Mouse (Mus musculus) embryonic facial prominence, embryonic 13.5 days (tissue): ENCODE measurements around the gene Pnrc1. TPM values are rescaled to one million over a fixed set of nuclear protein-coding genes. Genes with fewer than 3 reads are reported as not detected.

ENCODE experiments used
- ATAC-seq: fragments of 200-750 bp; cut with Nextera tagmentation; 2 replicates; pipeline ENCODE4 v1.8.0; 2017; ENCODE audit warnings: low read depth; ENCODE audit not compliant: insufficient number of reproducible peaks, insufficient read depth, low FRiP score, low TSS enrichment
- H3K27ac ChIP-seq: fragments of 300-500 bp; sonication (generic); 2 replicates; pipeline ENCODE4 v1.5.1; 2015; ENCODE audit warnings: moderate library complexity, mild to moderate bottlenecking, inconsistent platforms
- H3K27me3 ChIP-seq: fragments of 300-500 bp; sonication (generic); 2 replicates; pipeline ENCODE4 v1.6.1; 2015; ENCODE audit warnings: mild to moderate bottlenecking, inconsistent platforms
- H3K36me3 ChIP-seq: fragments of 300-500 bp; sonication (generic); 2 replicates; pipeline ENCODE4 v1.6.1; 2015; ENCODE audit warnings: mild to moderate bottlenecking, inconsistent platforms
- H3K4me1 ChIP-seq: fragments of 300-500 bp; sonication (generic); 2 replicates; pipeline ENCODE4 v1.6.1; 2015; ENCODE audit warnings: inconsistent platforms
- H3K4me2 ChIP-seq: fragments of 300-500 bp; sonication (generic); 2 replicates; pipeline ENCODE4 v1.6.1; 2015; ENCODE audit warnings: moderate library complexity, mild to moderate bottlenecking, inconsistent platforms
- H3K4me3 ChIP-seq: fragments of 300-500 bp; sonication (generic); 2 replicates; pipeline ENCODE4 v1.5.1; 2015; ENCODE audit warnings: mild to moderate bottlenecking, inconsistent platforms
- H3K9ac ChIP-seq: fragments of 300-500 bp; sonication (generic); 2 replicates; pipeline ENCODE4 v1.6.1; 2015; ENCODE audit warnings: mild to moderate bottlenecking, inconsistent platforms
- H3K9me3 ChIP-seq: fragments of 300-500 bp; sonication (generic); 2 replicates; pipeline ENCODE4 v1.6.1; 2016; ENCODE audit warnings: inconsistent platforms
- WGBS: fragments of 180-500 bp; shearing (Covaris S2); methylation state at CpG from one replicate; pipeline ENCODE4 v1.1.7; 2015; ENCODE audit warnings: mixed read lengths; 5-methylcytosine and 5-hydroxymethylcytosine counted together
- polyA plus RNA-seq: library from polyadenylated mRNA; unstranded; fragments of >200 nt; fragmentation: Nextera tagmentation; extraction: Ambion mirVana; gene quantifications from 2 replicates; pipeline ENCODE4 v1.2.1, GENCODE M21; 2015

Gene Pnrc1
- polyA plus RNA-seq, 1 experiment from 2014 or later, result 103 TPM

DNA sequence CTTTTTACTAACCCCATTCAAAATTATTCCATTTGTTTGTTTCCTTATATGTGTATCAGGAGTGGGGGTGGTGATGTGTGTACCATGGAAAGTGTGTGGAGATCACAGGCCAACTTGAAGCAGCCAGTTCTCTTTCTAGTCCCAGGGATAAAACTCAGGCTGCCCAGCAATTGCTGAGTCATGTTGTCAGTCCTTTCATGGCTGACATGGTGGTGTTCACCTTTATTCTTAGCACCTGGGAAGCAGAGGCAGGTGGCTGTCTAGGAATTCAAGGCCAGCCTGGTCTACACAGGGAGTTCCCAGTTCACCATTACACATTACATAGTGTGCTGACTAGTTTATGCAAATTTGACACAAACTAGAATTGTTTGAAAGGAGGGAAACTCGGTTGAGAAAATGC is 27.1 kb downstream of the Pnrc1 start:
- H3K27me3 ChIP-seq, result no peaks in the 10 kb centered on the region
- no peaks in the 10 kb centered on the region for H3K36me3 ChIP-seq
- H3K9ac ChIP-seq, result no peak overlapping the region
- H3K4me1 ChIP-seq, result 0 out of 2 replicates have a peak, but pooled peaks cover 3% of the 10 kb centered on the region
- 0 out of 2 replicates have a peak, but pooled peaks cover 2% of the 10 kb centered on the region for H3K9me3 ChIP-seq
- no peak for ATAC-seq
- no peak overlapping the region for H3K4me2 ChIP-seq
- WGBS, result 74% methylated on average over 1 of the region's 1 CpGs
- H3K4me3 ChIP-seq, result no peak overlapping the region
- no peak overlapping the region for H3K27ac ChIP-seq

DNA sequence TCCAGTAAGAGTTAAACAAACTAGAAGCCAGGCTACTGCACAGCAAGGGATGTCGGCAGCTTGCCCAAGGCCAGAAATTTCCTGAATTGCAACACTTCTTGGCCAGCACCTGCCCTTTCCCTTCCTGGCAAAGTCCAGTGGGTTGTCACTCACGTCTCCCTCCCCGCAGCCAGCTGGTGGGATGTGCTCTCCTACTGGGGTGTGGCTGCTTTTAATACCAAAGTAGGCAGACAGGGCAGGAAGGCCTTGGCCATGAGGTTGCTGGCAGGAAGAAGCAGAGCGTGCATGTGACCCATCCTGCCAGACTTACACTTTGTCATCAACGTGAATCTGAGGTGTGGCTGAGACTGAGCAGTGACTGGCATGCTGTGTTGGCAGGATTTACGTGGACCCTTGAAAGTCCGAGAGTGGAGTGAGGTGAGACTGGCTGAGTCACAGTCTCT is 28.6 kb downstream of the Pnrc1 start:
- 0 out of 2 replicates have a peak, but pooled peaks cover 3% of the 10 kb centered on the region for H3K4me1 ChIP-seq
- no peak for ATAC-seq
- no peaks in the 10 kb centered on the region for H3K9me3 ChIP-seq
- no peaks in the 10 kb centered on the region for H3K27me3 ChIP-seq
- H3K4me2 ChIP-seq, result no peak overlapping the region
- H3K27ac ChIP-seq, result no peak overlapping the region
- 67% methylated on average over 7 of the region's 7 CpGs for WGBS
- no peak overlapping the region for H3K4me3 ChIP-seq
- no peaks in the 10 kb centered on the region for H3K36me3 ChIP-seq
- H3K9ac ChIP-seq, result no peak overlapping the region

DNA sequence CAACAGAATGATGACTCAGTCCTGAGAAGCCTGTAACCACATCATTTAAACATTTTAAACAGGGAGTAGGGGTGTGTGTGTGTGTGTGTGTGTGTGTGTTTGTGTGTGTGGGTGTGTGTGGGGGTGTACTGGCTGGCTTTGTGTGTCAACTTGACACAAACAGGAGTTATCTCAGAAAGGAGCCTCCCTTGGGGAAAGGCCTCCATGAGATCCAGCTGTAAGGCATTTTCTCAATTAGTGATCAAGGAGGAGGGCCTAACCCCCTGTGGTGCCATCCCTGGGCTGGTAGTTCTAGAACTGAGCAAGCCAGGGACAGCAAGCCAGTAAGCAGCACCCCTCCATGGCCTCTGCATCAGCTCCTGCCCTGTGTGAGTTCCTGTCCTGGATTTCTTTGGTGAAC is 29.7 kb downstream of the Pnrc1 start:
- no peak overlapping the region for H3K9ac ChIP-seq
- ATAC-seq, result no peak
- no peak overlapping the region for H3K4me3 ChIP-seq
- H3K27me3 ChIP-seq, result no peaks in the 10 kb centered on the region
- H3K27ac ChIP-seq, result no peak overlapping the region
- H3K36me3 ChIP-seq, result no peaks in the 10 kb centered on the region
- no peaks in the 10 kb centered on the region for H3K9me3 ChIP-seq
- 0 out of 2 replicates have a peak, but pooled peaks cover 3% of the 10 kb centered on the region for H3K4me1 ChIP-seq
- no peak overlapping the region for H3K4me2 ChIP-seq

DNA sequence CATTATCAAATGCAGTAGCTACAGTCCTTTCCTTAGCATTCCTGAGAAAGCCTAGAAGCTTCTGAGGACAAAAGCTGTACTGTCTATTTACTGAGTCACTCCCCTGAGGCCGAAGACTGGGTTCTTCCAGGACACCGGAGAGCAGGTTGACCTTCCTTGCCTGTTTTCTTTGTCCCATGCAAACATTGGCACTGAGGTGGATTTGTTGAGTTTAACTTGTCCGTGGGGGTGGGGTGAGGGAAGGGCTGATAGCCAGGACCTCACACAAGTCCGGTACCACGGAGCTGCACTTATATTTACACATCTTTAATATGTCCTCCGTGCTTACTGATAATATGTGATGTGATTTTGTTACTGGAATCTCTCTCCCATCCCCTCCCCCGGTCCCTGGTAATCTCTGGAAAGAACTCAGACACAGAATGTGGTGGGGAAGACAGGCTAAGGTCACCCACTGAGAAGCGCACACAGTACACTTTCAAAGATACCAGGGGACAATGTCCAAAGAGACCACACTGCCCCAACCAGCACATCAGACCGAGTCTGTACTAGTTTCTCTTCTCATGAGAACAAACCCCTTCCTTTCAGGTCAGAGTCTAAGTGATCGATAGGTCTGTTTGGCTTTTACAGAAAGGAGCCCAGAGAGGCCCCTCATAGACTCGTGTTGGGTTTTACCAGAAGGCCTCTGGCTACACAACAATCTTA is 32.5 kb downstream of the Pnrc1 start:
- no peaks in the 10 kb centered on the region for H3K9me3 ChIP-seq
- H3K4me3 ChIP-seq, result no peak overlapping the region
- no peak for ATAC-seq
- H3K4me1 ChIP-seq, result 0 out of 2 replicates have a peak, but pooled peaks cover 3% of the 10 kb centered on the region
- no peak overlapping the region for H3K9ac ChIP-seq
- WGBS, result 63% methylated on average over 11 of the region's 11 CpGs
- no peak overlapping the region for H3K27ac ChIP-seq
- H3K27me3 ChIP-seq, result no peaks in the 10 kb centered on the region
- H3K36me3 ChIP-seq, result no peaks in the 10 kb centered on the region
- H3K4me2 ChIP-seq, result no peak overlapping the region

DNA sequence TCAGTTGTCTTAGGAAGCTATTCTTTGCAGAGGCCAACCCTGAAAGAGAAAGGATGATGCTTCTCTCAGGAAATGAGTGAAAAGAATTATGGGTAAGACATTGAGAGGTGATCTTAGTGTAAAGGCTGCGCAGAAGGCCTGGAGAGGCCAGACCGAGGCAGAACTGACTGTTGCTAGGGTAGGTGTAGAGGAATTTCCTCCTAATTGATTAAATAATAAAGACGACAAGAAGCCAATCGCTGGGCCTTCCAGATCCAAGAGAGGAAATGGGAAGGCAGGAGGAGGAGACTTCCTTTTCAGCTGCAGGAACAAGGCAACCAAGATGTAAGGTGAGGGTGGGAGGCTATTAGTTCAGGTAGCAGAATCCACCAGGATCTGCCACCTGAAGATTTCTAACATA is 35.3 kb downstream of the Pnrc1 start:
- H3K36me3 ChIP-seq, result no peaks in the 10 kb centered on the region
- H3K4me3 ChIP-seq, result no peak overlapping the region
- WGBS, result 83% methylated on average over 4 of the region's 4 CpGs
- no peaks in the 10 kb centered on the region for H3K9me3 ChIP-seq
- H3K4me1 ChIP-seq, result peaks cover 1% of the 10 kb centered on the region; the same call in 1 of the 2 replicates
- H3K9ac ChIP-seq, result no peak overlapping the region
- no peak for ATAC-seq
- H3K27me3 ChIP-seq, result no peaks in the 10 kb centered on the region
- no peak overlapping the region for H3K27ac ChIP-seq
- no peak overlapping the region for H3K4me2 ChIP-seq

DNA sequence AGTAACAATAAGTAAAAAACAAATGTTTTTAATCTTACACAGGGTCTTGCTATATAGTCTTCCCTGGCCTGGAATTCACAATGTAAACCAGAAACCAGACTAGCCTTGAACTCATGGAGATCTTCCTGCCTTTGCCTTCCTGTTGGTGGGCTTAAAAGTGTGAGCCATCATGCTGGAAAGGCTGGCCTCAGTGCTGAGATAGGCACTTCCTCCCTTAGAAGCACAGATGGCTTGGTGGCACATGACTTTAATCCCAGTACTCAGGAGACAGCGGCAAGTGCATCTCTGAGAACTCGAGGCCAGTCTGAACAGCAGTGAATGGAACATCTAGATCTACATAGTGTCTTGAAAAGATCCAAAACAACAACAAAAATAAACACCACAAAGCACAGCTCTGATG is 39.1 kb downstream of the Pnrc1 start:
- H3K27ac ChIP-seq, result no peak overlapping the region
- no peak for ATAC-seq
- peaks cover 10% of the 10 kb centered on the region for H3K4me1 ChIP-seq
- no peak overlapping the region for H3K9ac ChIP-seq
- no peaks in the 10 kb centered on the region for H3K27me3 ChIP-seq
- no peak overlapping the region for H3K4me2 ChIP-seq
- no peaks in the 10 kb centered on the region for H3K9me3 ChIP-seq
- WGBS, result 82% methylated on average over 2 of the region's 2 CpGs
- no peak overlapping the region for H3K4me3 ChIP-seq
- H3K36me3 ChIP-seq, result peaks cover 4% of the 10 kb centered on the region

DNA sequence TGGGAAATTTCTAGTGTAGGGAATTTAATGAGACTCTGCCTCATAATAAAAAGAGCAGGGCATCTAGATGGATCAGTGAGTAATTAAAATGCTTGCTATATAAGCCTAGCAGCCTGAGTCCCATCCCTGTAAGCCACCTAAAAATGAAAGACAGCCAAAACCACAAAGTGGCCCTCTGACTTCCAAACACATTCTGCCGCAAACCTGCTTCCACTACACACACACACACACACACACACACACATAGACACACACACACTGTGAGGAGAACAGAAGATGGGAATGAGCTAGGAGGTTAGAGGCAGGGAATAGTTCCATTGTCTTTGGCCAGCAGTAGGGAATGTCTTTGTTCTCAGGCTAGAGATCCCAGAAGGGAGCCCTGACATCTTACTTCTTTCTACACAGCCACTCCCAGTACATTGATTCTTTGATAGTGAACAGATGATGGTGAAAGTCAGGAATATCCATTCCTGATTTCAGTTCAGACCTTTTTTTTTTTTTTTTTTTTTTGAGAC is 40.2 kb downstream of the Pnrc1 start:
- no peak overlapping the region for H3K4me2 ChIP-seq
- H3K9me3 ChIP-seq, result no peaks in the 10 kb centered on the region
- peaks cover 14% of the 10 kb centered on the region for H3K36me3 ChIP-seq
- H3K4me3 ChIP-seq, result no peak overlapping the region
- peak overlapping the region; percentile 100; the same call in 1 of the 2 replicates for H3K27ac ChIP-seq
- ATAC-seq, result no peak
- no peaks in the 10 kb centered on the region for H3K27me3 ChIP-seq
- peaks cover 17% of the 10 kb centered on the region for H3K4me1 ChIP-seq
- WGBS, result 71% methylated on average over 1 of the region's 1 CpGs
- no peak overlapping the region for H3K9ac ChIP-seq

DNA sequence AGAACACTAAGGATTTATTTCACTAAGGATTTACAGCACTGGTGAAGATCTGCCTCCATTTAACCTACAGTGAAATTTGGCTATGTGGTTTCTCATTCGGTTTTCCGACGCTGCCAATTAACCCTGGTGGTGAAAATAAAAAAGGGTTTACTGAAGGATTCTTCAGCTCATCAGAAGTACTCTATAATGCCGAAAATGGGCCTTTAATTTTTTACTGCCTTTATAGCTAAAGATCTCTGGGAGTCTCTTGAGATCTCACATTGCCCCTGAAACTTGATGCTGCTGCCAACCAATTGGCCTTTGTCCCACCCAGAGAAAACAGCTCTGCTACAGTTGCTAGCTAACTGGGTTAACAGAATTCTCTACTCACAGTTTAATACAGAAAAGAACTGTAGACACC is 41.0 kb downstream of the Pnrc1 start:
- Histone ChIP-seq H3K4me2 (peak overlapping the region; percentile 72), H3K36me3 (peaks cover 23% of the 10 kb centered on the region), H3K9me3 (no peaks in the 10 kb centered on the region), H3K27me3 (no peaks in the 10 kb centered on the region), H3K9ac (peak overlapping the region; percentile 99), H3K27ac (peak overlapping the region; percentile 100), H3K4me3 (peak overlapping the region; percentile 90), H3K4me1 (peaks cover 25% of the 10 kb centered on the region)
- no peak for ATAC-seq
- WGBS, result under 1% methylated on average over 4 of the region's 4 CpGs

DNA sequence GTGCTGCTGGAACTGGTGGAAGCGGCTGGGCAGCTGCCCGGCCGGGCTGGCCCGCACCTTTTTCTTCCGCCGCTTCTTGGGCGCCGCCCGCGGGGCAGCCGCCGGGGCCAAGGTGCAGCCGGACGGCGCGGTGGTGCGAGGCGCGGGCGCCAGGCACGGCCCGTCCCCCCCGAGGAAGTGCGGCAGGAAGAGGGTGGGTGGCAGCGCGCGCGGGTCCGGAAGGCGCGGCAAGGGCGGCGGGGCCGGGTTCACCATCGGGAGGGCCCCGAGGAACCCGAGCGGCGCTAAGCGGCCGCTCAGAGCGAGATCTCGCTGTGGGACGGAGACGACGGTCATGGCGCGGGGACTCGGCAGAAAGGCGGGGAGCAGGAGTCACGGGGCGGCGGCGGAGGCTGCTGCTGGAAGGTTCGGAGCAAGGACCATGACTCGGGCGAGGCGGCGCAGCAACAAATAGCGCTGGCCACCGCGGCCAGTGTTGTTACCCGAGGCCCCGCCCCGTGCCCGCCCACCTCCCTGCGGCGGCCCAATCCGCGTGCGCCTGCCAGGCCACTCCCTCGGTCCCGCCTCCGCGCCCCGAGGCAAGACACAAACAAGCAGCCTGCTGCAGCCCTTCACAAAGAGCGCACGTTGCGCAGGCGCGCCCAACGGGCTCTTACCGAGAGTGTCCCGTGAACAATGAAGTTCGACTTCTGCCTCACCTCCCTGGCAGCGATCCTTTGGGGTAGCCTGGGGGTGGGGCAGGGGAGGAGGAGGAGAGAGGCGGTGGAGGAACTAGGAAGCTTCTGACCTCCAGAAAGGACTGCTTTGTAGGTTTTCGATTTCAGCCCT is 41.7 kb downstream of the Pnrc1 start:
- Histone ChIP-seq H3K4me2 (peak overlapping the region; percentile 72), H3K27ac (peak overlapping the region; percentile 100), H3K4me3 (peak overlapping the region; percentile 90), H3K9ac (peak overlapping the region; percentile 99), H3K4me1 (peaks cover 25% of the 10 kb centered on the region), H3K36me3 (peaks cover 29% of the 10 kb centered on the region), H3K9me3 (no peaks in the 10 kb centered on the region), H3K27me3 (no peaks in the 10 kb centered on the region)
- WGBS, result under 1% methylated on average over 83 of the region's 88 CpGs
- ATAC-seq, result peak; percentile 91

DNA sequence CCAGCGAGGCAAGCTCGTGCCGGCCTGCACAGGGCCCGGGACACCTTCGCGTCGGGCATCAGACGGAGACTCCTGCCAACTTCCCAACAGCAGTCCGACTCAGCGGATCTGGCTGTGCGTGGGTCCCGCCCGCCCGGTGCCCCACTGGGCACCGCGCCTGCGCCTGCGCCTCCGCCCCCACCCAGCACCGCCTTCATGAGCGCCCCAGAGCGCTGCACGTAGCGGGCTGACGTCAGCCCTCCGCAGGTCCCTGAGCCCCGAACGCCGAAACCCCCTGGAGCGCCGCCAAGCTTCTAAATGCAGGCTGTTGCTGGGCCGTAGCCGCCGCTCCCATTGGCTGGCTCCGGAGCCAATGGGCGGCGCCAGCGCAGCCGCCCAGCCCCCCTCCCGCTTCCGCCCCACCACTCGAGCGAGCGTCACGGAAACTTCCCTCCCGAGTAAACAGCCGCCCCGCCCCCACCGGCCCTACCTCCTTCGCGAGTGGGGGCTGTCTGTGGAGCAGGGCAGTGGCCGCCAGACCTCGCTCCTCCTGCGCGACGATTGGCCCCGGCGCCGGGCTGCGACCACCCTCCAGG is 42.4 kb downstream of the Pnrc1 start:
- under 1% methylated on average over 60 of the region's 60 CpGs for WGBS
- ATAC-seq, result peak; percentile 92
- peaks cover 36% of the 10 kb centered on the region for H3K36me3 ChIP-seq

DNA sequence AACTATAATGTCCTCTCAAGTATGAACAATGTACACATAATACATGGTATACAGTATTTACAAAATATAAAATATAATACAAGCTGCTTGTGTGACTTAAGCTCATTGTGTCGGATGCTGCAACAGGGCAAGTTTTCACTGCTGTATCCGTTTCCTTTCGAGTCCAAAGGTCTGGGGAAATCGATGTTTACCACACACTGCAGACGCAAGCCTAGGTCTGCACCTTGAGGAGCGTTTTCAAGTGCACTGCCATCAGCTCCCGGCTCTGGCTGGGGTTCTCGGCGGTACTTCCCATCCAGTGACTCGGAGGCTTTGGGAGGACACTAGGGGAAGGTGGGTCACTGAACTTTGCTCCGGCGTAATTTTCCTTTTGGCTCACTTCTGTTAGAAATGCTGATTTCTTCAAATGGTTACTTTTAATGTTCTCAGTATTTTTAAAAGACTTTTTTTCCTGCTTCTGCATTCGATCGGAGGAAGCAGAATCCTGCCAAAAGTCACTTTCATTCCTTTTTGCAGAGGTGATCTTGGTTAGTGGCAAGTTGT is 44.0 kb downstream of the Pnrc1 start:
- WGBS, result 90% methylated on average over 14 of the region's 14 CpGs
- no peak overlapping the region for H3K9ac ChIP-seq
- H3K4me3 ChIP-seq, result peak overlapping the region; percentile 90
- ATAC-seq, result no peak
- H3K27ac ChIP-seq, result no peak overlapping the region
- H3K36me3 ChIP-seq, result peaks cover 40% of the 10 kb centered on the region
- no peaks in the 10 kb centered on the region for H3K9me3 ChIP-seq
- H3K4me2 ChIP-seq, result peak overlapping the region; percentile 72
- peaks cover 32% of the 10 kb centered on the region for H3K4me1 ChIP-seq
- no peaks in the 10 kb centered on the region for H3K27me3 ChIP-seq

More for the DNA sequence above, 42.4 kb downstream of the Pnrc1 start:
- Histone ChIP-seq H3K4me1 (peaks cover 28% of the 10 kb centered on the region), H3K9ac (peak overlapping the region; percentile 99), H3K4me3 (peak overlapping the region; percentile 90), H3K27ac (peak overlapping the region; percentile 100), H3K9me3 (no peaks in the 10 kb centered on the region), H3K27me3 (no peaks in the 10 kb centered on the region), H3K4me2 (peak overlapping the region; percentile 72)
